Mouse (Mus musculus) frontal cortex, postnatal 25 days (tissue): ENCODE measurements at regions not wholly inside any gene's neighbourhood (a gene's known extent, or its start where the extent isn't known, plus 50 kb on each side); places are given as distances from the start of the nearest gene placed in this dataset.
"Not testable (repeated sequence)": the region's sequence is repeated elsewhere in the genome, so short reads cannot be mapped to it uniquely, and the experiment has no call there.

Source experiments
- DNase-seq, 2 experiments: peaks; one replicate each; pipeline ENCODE4 v3.0.0; 2022; ENCODE audit warnings: low spot score in 2 of 2

DNA sequence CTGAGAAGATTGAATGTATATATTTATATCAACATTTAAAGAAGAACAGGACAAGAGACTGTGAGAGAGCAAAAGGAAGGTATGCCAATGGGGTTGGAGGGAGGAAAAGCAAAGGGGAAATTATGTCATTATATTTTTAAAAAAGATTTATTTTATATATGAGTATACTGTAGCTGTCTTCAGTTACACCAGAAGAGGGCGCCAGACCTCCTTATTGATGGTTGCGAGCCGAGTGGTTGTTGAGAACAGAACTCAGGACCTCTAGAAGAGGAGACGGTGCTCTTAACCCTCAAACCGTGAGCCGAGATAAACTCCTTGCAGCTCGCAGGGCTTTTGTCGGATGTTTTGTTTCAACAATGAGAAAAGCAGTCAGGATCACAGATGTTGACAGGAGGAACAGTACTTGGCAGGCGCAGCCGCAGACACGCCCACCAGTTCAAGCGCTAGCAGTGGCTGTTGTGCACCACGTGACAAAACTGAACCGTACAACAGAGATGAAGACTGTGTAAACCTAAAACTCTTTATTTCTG is 158.7 kb downstream of the Mat2b start:
- DNase-seq = no peak

DNA sequence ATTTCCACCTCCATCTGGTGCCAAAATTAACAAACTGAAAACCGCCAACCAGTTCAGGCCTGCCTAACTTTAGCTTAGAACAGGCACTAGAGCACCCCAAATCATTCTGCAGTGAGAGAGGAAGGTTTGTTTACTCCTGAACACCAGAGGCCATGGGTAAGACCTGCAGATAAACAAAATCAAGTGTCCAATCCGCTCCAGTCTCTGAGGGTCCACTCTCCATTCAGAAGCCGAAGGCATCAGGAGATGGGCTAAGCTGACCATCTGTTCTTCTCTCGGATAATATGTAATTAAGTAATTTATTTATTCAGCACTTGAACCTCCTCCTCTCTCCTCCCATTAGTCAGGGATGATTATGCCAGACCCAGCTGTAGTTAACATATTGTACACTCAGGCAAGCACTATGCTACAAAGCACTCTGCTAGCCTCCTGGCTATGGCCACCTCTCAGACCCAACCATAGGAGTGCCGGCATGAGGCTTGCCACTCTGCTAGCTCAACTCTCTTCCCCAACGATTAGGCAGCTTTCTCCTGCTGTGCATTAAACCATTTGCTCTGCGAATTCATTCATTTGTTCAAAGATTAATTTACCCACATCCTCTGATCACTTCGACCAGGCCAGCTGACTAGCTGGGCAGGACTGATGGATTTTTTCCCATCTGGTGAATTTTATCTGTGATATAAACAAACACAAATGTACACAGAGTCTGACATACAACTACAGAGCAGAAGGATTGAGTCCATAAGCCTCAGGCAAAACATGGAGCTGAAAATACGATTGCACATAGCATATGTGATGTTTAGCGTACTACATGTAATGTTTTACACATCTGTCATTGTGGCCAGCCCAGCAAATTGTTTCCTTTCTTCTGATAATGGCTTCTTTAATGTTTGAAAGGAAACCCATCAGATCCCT is 184.4 kb downstream of the Mat2b start:
- no peak for DNase-seq

DNA sequence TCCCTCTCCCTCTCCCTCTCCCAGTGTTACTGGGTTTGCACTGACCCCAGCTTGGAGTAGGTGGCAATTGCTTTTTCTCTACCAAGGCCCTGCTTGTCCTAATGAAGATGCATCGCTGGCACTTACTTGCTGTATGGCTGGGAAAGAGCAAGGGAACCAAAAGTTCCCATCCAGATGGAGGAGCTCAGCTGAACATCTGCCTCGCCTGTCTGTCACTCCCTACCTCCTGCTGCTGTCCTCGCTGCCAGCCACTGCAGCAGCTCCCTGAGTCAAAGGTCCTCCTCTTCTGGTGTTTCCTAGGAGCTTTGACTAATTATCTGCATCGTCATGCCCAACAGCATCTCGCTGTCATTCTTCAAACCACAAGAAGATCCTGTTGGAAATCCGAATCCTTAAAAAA is 203.4 kb downstream of the Mat2b start:
- no peak for DNase-seq

DNA sequence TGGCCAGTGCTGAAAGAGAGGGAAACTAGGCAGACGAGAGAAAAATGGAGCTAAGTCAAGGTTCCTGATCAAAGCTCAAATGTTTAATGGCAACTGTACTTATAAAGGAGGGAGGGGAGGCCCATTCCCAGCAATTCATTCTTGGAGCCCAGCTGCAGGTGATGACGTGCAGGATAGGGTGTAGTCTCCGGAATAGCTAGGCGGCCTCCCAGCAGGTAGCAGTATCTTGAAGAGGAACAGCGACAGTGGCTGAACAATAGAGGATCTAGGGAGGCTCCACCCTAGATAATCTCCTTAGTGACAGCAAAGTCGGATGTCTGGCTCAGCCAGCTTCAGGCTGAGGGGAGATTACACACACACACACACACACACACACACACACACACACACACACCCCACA is 216.8 kb downstream of the Mat2b start:
- DNase-seq = not testable (repeated sequence)

DNA sequence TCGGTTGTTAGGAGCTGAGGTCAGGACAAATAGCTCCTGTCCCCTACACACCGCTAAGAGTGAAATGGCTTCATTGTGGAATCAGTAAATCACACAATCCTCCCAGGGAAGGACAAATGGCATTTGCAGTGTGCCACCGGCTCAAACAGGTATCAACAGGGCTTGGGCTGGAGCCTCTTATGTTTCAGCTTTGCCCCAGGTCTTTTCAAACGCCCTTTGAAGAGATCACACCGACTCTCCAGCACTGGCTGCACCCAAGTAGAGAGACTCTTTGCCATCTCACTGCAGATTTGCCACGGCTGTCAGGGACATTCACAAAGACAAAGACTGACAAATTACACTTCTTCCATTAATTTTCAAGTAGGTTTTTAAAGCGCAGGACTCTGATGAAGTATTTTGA is 217.7 kb downstream of the Mat2b start:
- DNase-seq = no peak

DNA sequence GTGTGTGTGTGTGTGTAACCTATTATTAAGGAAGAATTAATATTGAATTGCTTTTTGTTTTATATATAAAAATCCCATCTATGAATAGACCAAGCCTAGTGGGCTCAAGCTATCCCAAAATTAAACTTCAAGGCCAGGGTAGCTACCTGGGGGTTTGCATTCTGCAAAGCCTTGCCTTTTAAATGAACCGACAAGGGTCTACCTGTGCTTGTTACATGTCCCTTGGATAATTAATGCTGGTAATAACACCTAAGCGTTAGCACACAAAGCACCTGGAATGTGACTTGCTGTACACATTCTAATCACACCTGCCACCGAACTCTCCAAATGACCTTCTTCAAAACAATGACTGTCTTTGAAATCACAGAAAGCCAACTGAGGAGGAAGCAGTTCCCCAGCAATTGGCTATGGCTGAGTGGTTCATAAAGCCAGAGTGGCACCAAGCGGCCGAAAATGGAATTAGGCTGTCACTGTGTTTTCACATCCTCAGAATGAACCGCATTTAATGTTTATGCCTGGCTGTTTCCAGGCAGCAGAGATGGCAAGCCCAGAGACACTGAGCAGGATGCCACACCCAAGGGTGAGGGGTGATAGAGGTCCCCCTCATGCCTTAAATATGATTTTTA is 225.8 kb downstream of the Mat2b start:
- DNase-seq = peak; percentile 45 to 57

DNA sequence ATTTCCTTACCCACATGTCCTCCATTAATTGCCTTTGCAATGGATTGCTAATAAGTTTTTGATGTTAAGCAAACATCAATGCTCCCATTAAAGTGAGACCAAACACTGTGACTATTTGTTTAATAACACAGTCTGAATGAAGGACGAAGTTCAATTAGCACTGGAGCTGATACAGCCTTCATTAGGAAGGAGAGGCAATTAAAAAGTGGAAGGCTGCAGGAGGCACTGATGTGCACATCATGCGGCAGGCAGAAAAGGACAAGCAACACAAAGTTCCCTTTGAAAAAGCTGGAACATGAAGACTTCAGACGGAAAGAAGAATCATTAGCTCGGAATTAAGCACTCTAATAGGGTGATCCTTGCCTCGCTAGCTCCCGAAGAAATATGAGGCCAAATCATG is 238.4 kb downstream of the Mat2b start:
- DNase-seq = no peak

DNA sequence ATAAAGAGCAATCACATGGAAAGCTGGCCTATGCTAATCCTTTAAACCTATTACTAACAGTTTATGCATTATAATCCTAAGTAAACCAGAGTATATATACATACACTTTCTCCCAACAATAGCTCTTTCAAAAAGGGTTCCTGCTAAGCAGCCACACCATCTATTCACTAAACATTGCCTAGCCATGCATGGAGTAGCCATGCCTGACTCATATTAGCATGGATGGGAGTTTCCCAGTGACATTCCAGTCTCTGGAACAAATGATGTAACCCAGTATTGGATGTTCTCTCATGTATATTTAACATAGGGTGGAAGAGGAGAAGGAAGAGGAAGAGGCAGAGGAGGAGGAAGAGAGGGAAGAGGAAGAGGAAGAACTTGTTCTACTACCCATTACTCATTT is 240.0 kb downstream of the Mat2b start:
- not testable (repeated sequence) for DNase-seq

DNA sequence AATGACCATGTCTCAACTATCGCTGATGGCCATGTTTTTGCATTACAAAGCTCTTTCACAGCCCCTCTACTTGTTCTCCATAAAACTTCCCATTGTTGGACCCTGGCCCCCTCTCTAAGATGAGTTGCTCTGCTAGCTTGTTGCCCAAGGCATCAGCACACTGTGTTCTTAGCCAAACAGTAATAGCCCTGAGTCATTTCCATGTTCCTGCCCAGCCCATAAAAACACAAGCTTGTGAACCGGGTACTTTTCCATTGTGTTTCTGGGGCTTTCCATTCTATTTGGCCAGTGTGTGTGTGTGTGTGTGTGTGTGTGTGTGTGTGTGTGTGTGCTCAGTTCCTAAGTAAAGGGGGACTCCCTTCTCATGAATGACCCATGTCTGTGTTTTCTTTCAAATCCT is 248.2 kb downstream of the Mat2b start:
- no peak for DNase-seq

DNA sequence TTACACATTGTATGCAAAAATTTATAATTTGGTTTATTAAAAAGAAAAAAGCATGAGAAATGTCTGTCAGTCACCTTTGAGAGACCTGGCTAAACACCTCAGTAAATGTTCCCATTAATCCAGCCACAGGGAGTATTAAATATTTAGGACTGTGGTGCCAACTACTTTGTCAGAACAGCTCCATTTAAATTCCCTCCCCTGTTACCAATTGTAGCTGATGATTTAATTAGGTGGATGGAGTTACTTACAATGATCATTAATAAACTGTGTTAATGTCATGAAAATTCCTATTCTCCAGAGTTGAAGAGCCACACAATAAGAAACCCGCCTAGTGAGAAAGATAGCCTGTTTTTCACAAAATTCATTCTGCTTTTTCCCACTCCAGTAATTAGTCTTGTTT is 261.0 kb downstream of the Mat2b start:
- DNase-seq = no peak

DNA sequence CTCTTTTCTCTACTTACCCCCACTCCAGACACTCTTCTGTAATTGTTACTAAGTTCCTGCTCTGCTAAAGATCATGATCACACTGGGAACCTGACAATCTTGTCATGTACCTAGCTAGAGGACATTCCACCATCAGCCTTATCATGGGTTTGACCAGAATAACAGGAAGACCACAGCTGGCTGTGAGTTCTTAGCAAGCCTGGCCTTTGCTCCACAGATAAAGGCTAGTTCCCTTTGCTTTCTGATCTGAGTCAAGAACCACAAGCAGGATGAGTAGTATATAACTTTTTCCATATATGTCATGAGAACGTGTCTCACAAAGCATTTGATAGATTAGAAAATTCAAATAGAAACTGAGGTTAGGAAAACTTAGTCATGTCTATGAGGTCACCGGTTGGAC is 266.1 kb downstream of the Mat2b start:
- no peak for DNase-seq

DNA sequence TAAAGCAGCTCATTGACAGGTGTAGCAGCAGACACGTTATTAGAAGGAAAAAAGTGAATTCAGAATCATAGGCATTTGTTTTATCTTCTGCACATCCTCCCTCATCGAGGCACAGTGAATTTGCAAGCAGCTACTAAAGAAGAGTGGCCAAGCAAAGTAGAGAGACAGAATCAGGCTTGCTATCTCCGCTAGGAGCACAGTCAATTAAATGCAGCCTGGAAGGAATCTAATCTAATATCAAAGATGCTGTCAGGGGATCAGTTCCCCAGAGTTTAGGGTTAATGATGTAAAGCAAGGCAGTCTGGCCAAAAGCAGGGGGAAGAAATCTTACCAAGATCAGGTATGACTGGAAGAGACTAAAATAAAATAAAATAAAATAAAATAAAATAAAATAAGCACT is 270.7 kb downstream of the Mat2b start:
- no peak for DNase-seq

DNA sequence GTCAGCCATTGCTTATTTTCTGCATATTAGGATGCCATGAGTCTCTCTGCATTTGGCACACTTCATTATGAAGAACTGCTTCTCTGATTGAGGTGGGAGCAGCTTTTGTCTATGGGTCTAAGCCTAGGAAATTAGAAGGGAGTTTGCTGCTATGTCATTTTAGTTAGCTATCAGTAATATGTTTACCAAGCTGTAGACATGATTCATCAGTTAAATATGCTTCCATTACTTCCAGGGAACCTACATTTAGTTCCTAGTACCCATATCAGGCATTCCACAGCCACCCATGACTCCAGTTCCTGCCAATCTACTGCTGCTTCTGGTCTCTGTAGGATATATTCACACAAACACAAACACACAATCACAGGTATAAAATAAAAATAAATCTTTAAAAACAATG is 287.4 kb downstream of the Mat2b start:
- DNase-seq = no peak

DNA sequence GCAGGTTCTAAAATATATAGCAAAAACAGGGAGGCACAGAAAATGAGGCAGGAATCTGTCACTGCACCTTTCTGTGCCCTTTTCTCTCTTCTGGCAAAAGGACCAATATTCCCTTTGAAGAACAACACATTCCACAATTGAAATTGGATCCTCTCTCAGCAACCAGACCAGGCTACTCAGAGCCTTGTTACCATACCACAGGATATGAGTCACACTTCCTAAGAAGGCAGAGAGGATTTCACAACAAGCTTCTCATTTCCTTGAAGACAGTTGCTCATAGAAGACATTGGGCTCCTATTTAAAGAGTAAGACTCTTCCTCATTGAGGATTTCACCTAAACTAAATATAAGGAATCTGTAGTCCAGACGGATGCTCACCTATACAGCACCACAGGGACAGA is 292.8 kb downstream of the Mat2b start:
- DNase-seq = no peak

DNA sequence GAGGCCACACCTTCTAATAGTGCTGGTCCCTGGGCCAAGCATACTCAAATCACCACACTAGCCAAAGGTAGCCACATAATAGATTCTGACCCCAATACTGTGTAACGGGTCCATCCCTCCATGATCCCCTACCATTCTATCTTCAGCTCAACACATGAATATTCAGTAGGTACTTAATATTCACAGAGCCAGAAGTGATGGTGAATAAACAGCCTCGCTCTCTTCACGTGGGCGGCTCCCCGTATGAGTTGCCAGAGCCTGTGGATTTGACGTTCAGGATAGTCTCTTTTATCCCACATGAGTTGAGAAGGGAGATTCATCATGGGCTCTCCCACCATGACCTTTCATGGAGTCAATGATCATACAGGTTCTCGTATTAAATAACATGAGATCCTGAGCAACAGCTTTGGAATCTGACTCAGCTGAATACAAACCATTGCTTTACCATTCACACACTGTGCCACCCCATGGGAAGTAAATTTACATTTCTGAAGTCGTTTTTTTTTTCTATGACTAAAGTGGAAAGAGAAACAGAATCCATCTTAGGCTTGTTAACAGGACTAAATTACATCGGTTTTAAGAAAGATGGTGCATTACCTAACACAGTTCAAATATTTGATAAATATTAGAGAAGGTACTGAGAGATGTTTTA is 297.4 kb downstream of the Mat2b start:
- DNase-seq = no peak

DNA sequence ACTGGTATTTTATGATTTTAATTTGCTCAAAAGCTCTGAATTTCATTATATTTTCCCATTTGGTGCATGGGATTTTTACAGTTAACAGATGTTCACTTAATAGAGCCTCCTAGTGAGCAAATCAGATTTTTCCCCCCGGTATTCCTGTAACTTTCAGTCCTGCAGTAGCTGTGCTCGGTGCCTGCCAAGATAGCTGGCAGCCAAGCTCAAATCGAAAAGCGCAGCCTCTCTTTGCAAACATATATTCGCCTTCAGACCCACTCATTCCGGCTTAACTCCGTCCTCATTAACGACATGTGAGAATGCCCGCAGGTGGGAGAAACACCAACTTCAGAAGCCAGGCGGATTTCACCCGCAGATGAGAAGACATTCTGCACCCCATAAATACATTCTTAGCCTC is 299.7 kb downstream of the Mat2b start:
- DNase-seq = no peak

DNA sequence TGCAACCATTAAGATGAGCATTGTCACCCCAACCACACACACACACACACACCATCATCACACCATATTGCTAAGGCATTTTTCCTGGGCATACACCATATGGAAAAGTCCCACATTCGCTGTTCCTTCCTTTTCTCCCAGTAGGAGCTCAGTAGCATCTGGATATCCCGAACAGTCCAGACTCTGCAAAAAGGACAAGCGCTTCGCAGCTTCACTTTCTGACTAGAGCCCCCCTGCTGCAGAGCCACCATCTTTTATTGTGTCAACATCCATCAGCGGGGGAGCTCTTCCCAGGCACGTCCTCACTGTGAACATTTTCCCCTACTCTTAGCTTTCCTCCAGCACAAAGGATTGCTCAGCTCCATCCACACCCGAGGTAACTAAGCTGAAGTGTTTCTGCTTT is 300.1 kb downstream of the Mat2b start:
- DNase-seq = no peak

DNA sequence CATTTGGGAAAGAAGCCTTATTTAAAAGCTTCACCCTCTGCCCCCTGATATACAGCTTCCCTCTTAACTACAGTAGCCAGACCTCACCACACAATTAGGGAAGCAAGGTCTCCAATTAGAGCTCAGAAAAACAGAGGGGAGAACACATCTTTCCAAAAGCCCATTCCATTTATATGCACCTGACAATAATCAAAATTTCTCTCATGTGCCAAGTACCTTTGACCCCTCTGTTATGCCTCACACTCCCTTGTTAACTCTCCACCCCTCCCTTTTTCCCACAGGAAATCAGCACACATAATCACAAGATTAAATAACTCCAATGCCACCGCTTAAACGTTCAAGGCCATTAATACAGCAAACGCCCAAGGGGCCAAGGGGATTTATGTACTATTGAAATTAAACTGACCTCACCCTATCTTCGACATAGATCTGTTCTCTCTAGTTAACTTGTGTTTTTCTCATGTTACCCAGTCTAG is 300.7 kb downstream of the Mat2b start:
- no peak for DNase-seq

DNA sequence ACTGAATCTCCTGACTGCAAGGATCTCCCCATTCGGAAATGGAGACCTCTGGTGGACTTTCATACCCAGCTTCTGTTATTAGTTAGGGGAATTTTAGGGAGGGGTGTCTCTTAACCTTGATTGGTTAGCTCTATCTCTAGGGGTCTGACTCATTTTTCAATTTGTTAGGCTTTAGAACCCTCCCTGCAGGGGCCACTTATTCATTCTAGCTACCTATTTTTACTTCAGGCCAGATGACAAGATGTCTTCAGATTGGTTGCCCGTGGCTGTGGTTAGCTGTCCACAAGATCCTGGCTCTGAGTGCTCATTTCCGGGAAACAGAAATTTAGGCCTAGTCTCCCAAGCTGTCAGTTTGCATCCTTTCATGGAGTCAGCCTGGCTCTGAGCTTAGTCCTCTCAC is 314.3 kb downstream of the Mat2b start:
- DNase-seq = no peak

DNA sequence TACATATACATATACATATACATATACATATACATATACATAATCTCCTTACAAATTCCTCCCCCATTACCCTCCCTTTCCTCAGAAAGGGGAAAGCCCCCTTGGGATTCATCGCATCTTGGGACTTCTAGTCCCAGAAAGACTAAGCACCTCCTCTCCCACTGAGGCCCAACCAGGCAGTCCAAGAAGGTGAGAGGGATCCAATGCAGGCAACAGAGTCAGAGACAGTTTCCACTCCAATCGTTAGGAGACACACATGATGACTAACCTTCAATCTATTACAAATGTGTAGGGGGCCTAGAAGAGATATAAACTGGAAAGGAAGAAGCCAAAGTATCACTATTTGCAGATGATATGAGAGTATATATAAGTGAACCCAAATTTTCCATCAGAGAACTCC is 323.3 kb downstream of the Mat2b start:
- DNase-seq = no peak

DNA sequence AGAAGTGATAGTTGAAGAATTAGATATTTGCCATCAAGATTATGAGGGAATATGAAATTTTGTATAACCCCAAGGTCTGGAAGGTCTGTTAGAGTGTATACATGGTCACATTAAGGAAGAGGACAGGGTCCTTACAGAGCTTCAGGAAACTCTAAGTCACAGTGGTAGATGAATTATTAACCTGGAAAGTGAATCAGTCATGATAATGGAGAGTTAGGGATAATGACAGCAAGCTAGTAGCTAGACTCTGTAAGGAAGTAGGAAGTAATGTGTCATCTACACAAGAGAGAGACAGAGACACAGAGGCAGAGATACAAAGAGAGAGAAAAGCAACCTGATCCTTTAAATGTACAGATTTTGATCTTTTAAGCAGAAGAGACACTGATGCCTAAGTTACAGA is 328.4 kb downstream of the Mat2b start:
- DNase-seq = no peak

DNA sequence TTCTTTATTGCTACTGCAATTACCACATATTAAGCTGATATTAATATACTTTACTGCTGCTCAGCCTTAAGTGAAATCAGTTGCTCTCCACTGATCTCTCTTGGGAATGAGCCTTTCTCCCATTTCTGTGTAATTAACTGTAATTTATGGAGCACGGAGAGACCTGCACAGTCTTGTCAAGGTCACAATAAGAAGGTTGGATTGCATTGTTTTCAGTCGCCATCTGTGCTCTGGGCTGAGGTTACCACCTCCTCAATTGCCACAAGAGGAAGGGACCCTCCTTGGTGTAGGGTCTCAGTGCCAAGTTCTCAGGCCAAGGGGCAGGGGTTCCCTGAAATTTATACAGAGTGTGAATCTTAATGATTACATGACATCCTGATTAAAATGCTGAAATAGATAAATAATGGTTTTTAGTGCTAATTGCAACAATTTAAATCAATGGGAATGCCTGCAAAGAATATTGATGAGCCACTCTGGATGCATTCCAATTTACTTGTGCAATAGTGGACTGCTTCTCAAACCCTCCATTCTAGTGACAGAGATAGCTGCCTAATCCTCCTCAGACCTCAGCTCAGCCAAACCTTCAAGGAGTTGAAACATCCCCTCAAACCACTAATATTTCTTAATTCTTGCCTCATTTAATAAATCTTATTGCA is 332.3 kb downstream of the Mat2b start:
- DNase-seq = no peak
